In genomic region chr14:32023891-32024290, GRCm38 (mm10) we compare ENCODE assay signal across 16 mouse cellular contexts. TPM values are rescaled to one million over a fixed set of nuclear protein-coding genes. Genes with fewer than 3 reads are reported as not detected.
"Had no signal": no experiment of that assay in that cellular context is flagged by ENCODE, and none has a peak within 500 bp of the region (broad histone marks: within the 10 kb centered on the region; RNA-seq: fewer than 3 reads in every experiment).

No protein-coding gene starts in this region.

- H3K4me2 ChIP-seq: limb, embryonic 12.5 days; limb, embryonic 15.5 days; liver, embryonic 11.5 days; liver, embryonic 15.5 days; lung, embryonic 15.5 days; midbrain, embryonic 11.5 days had no signal

- H3K4me3 ChIP-seq: limb, embryonic 12.5 days; limb, embryonic 15.5 days; liver, embryonic 15.5 days; lung, embryonic 15.5 days; megakaryocyte, embryonic 14.5 days had no signal

- DNase-seq: kidney, postnatal 14 days; kidney, postnatal 4 days; left cerebral cortex, postnatal 4 days; lung, adult 18-20 months; lung, postnatal 10 days; lung, postnatal 36 days; midbrain, embryonic 14.5 days; thymus, adult 18-20 months; thymus, postnatal 36 days had no signal

- H3K27ac ChIP-seq: limb, embryonic 12.5 days; limb, embryonic 15.5 days; liver, embryonic 15.5 days; lung, embryonic 15.5 days had no signal

- H3K9me3 ChIP-seq: limb, embryonic 12.5 days; limb, embryonic 15.5 days; liver, embryonic 15.5 days; lung, embryonic 15.5 days; megakaryocyte, embryonic 14.5 days had no signal

- H3K9ac ChIP-seq: limb, embryonic 12.5 days; limb, embryonic 15.5 days; liver, embryonic 15.5 days; lung, embryonic 15.5 days had no signal

- H3K36me3 ChIP-seq: limb, embryonic 12.5 days; limb, embryonic 15.5 days; liver, embryonic 15.5 days; lung, embryonic 15.5 days had no signal

RNA-seq across cellular contexts. Expression of gene Galnt15, which starts 4.9 kb away (rescaled TPM):
- polyA plus RNA-seq: limb, embryonic 12.5 days; liver, embryonic 11.5 days; liver, embryonic 15.5 days had no signal
